Mouse (Mus musculus) regulatory T cell (primary cell): Measurements from ENCODE around the gene Gramd4.
"Not testable (repeated sequence)": the region's sequence is repeated elsewhere in the genome, so short reads cannot be mapped to it uniquely, and the experiment has no call there.

Experiments
- in situ Hi-C: fragments of 300-600 bp; cut with MboI, MseI; formaldehyde crosslinking; loops from one replicate; pipeline ENCODE4 v1.15.1; 2025; ENCODE audit warnings: high pct_unique_total_duplicates

The Gramd4 gene

GRCm38 (mm10) chr15:86176771-86177702 lies 119.5 kb downstream of the Gramd4 start:
- in situ Hi-C loops = loop anchor here (10.0 kb wide), 1 partner anchor 168 kb away; no protein-coding TSS in a partner anchor

- in situ Hi-C loops = loop anchor here (10.0 kb wide), 1 partner anchor 167 kb away; no protein-coding TSS in a partner anchor
These were observed 120.3 kb downstream of the Gramd4 start for GRCm38 (mm10) chr15:86177703-86178251.

DNA sequence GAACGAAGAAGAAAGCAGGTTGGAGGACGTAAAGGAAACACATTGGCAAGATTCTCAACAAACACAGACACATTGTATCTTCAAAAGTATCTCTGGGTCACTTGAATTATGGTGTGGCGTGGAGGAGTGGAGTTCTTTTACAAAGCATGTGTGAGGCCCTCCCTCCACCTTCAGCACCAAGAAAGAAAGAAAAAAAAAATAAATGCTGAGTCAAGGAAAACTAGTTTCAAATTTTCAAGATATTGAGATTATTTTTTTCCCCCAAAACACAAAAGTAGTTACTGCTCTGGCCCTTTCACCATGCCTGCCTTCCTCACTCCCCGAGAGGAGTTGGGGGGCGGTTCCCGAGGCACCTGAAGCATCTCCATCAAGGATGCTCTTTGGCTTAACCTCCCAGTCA lies 121.1 kb downstream of the Gramd4 start:
- in situ Hi-C loops = loop anchor here (10.0 kb wide), 1 partner anchor 166 kb away; no protein-coding TSS in a partner anchor

DNA sequence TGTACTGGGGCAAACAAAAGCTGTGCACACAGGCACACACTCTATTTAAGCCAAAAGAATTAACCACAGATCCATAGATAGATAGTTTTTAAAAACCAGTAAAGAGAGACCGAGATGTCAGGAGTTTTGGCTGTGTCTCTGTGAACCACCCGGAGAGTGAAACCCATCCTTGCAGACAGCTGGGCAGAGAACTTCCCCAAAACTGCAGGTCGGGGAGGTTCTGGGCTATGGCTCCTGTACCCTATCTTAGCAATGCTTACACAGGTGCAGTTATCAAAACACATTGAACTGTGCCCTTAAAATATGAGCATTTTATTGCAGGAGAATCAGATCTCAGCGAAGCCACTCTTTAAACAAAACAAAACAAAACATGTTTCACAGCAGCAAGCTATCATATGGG lies 122.9 kb downstream of the Gramd4 start:
- in situ Hi-C loops = no loop called here

DNA sequence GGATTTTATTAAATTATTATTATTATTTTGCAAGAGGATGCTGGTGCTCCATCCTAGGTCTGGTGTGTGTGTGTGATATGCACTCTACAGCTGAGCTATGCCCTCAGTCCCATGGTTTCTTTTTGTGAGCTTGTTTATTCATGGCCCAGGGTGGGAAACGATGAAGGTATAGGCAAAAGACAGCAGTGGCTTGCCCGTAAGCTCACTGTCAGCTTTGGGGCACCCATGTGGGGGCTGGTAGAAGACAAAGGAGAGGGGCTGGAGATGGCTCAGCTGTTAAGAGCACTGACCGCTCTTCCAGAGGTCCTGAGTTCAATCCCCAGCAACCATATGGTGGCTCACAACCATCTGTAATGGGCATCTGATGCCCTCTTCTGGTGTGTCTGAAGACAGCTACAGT lies 123.8 kb downstream of the Gramd4 start:
- in situ Hi-C loops = not testable (repeated sequence)

- in situ Hi-C loops = no loop called here
These were observed 124.5 kb downstream of the Gramd4 start for GRCm38 (mm10) chr15:86181941-86182439.

DNA sequence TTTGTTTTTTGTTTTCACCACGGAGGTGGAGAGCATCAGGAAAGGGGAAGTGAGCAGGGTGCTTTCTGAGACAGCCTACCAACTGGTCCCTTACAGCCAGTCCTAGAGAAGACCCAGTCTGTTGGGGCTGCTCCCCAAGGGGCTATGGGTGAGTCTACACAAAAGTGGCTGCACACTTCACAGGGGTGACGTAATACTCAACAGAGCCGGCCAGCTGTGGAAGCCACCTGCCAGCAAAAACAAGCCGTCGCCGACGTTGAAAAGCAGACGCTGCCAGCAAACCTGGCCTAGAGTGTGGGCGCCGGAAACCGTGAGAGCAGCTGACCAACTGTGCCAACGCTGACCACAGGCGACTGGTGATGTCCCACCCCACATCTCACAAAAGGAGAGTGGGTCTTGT lies 125.2 kb downstream of the Gramd4 start:
- in situ Hi-C loops = no loop called here

- in situ Hi-C loops = no loop called here
These were observed 126.0 kb downstream of the Gramd4 start for GRCm38 (mm10) chr15:86183484-86183883.

DNA sequence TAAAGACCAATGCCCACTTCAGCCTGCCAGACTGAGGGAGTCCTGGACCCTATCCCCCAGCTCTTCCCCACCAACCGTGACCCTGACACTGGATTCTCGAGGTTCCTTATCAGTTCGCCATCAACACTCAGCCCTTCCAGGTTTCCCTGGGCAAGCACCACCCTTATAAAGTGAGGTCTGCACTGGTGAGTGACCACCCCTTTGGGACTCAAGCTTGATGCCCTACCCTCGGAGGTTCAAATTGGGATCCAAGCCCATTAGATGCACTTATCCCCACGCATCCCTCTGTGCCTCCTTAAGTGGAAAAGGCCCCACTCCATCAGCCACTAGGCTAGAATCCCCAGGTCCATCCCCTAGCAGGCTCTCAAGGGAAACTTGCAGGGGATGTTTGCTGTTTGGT lies 126.6 kb downstream of the Gramd4 start:
- in situ Hi-C loops = no loop called here

GRCm38 (mm10) chr15:86184851-86185688 lies 127.6 kb downstream of the Gramd4 start:
- in situ Hi-C loops = no loop called here

DNA sequence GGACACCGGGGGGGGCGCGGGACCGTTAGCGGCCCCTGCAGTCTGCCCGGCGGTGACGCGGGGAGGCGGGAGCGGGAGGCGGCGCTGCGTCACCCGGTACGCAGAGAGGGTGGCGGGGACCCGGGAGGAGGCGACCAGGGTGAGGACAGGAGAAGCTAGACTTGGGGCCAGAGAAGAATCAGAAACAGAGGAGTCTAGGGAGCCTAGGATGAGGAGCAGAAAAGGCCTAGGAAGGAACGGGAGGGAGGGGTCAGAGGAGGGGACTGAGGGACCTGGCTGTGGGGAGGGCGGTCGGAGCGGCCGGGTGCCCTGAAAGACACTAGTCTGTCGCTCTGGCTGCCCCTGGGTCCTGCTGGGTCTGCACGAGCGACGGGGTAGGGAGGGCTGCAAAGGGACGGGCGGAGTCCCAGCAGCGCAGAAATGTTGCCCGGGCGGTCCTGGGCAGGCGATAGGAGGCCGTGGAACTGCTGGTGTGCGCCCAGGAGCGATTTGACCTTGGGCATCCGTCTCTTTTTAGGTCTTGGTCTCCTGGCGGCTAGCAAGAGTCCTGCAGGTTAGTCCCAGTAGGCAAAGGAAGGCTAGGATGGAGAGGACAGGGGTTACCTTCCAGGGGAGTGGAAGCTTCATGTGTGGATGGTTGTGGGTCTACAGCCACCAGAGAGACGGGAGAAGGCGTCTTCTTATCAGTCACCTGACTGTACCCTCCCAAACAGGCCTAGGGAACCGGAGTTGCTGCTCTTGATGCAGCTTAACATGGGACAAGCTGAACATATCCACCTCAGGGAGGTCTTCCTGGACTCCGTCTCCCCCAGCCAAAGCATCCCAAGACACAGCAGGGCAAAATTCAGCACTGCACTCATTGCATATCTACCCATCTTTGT lies 128.4 kb downstream of the Gramd4 start, which contains the start of gene Cerk:
Gene Cerk (minus strand): TSS at position 453 of the 881 bp plus-strand sequence.
- in situ Hi-C loops = no loop called here

DNA sequence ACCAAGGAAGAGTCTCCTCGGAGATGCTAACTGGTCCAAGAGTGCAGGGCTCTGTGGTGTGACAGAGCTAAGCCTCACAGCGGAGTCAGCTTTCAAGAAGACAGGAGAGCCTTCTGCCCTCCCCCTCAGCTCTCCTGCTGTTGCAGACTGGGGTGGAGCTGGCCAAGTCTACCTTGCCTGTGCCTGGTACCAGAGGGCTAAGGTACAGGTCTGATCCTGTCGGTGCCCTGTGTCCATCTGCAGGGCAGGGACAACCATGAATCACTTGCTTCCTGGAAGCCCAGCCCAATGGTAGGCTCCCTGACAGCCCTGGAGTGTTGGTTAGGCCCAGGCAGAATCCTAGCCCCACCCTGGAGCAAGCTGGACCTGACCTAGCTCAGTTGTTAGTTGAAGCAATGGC lies 129.2 kb downstream of the Gramd4 start:
- in situ Hi-C loops = no loop called here
